Mouse (Mus musculus) liver, postnatal 0 days (tissue): ENCODE data around the gene Clasp2.

Experiments used
- CTCF ChIP-seq: sonication (generic); IDR thresholded peaks from 2 replicates; pipeline ENCODE4 v1.5.1; 2016; ENCODE audit warnings: antibody characterized with exemption, low read depth
- EP300 ChIP-seq: IDR thresholded peaks from 2 replicates; pipeline ENCODE4 v1.6.1; 2016; ENCODE audit warnings: antibody characterized with exemption, low read depth, mild to moderate bottlenecking

DNA sequence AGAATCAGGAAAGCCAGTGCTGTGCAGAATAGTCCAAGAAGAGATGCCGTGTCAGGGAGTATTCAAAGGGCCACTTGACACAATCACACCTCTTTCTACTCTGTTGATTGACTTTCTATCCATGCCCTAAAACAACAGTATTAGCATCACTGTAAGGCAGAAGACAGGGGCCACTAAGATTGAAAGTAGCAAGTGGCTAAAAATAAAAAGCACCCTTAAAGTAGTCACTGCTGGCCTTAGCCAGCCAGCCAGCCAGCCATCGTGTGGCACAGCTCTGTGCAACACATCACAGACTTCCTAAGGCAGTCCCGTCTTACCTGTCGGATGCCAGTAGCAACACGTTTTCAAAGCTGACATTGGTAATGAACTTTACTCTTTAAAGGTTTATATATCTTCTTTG lies 55.9 kb downstream of the Clasp2 start:
- no peak for TF ChIP-seq CTCF
- TF ChIP-seq EP300, result no peak
